Mouse (Mus musculus) heart, embryonic 16.5 days (tissue): Measurements from ENCODE around the gene Opa3. TPM values are rescaled to one million over a fixed set of nuclear protein-coding genes. Genes with fewer than 3 reads are reported as not detected.
"Not testable (repeated sequence)": the region's sequence is repeated elsewhere in the genome, so short reads cannot be mapped to it uniquely, and the experiment has no call there.

Experiments
- ATAC-seq: fragments of 200-750 bp; cut with Nextera tagmentation; replicated peaks from 2 replicates; pipeline ENCODE4 v1.8.0; 2017; ENCODE audit warnings: moderate number of reproducible peaks; ENCODE audit not compliant: insufficient read depth, low FRiP score; ENCODE audit errors: extremely low read depth
- H3K27ac ChIP-seq: fragments of 300-500 bp; sonication (generic); 2 replicates; pipeline ENCODE4 v1.5.1; 2014; ENCODE audit warnings: mild to moderate bottlenecking, low read length, control low read depth, moderate library complexity
- H3K27me3 ChIP-seq: fragments of 300-500 bp; sonication (generic); 2 replicates; pipeline ENCODE4 v1.6.1; 2014; ENCODE audit warnings: low read length, mixed read lengths; ENCODE audit not compliant: control insufficient read depth, insufficient read depth
- H3K36me3 ChIP-seq: fragments of 300-500 bp; sonication (generic); 2 replicates; pipeline ENCODE4 v1.6.1; 2014; ENCODE audit not compliant: control insufficient read depth, insufficient read depth
- H3K4me1 ChIP-seq: fragments of 300-500 bp; sonication (generic); 2 replicates; pipeline ENCODE4 v1.6.1; 2014; ENCODE audit warnings: low read length, mixed read lengths; ENCODE audit not compliant: control insufficient read depth, insufficient read depth
- H3K4me2 ChIP-seq: fragments of 300-500 bp; sonication (generic); 2 replicates; pipeline ENCODE4 v1.6.1; 2014; ENCODE audit warnings: low read depth, mild to moderate bottlenecking, control low read depth, low read length
- H3K4me3 ChIP-seq: fragments of 300-500 bp; sonication (generic); 2 replicates; pipeline ENCODE4 v1.5.1; 2014; ENCODE audit warnings: mild to moderate bottlenecking, control low read depth, low read length
- H3K9ac ChIP-seq: fragments of 300-500 bp; sonication (generic); 2 replicates; pipeline ENCODE4 v1.6.1; 2014; ENCODE audit warnings: low read length, control low read depth
- H3K9me3 ChIP-seq: fragments of 300-500 bp; sonication (generic); replicated peaks from 2 replicates; pipeline ENCODE4 v1.6.1; 2016; ENCODE audit warnings: low read length; ENCODE audit not compliant: control insufficient read depth
- WGBS: fragments of 180-500 bp; shearing (Covaris S2); extraction: QIAGEN DNeasy Blood & Tissue Kit; methylation state at CpG from one replicate; pipeline ENCODE4 v1.1.7; 2014; 5-methylcytosine and 5-hydroxymethylcytosine counted together
- polyA plus RNA-seq: library from polyadenylated mRNA; unstranded; fragments of >200 nt; fragmentation: Nextera tagmentation; extraction: Ambion mirVana; gene quantifications from 2 replicates; pipeline ENCODE4 v1.2.1, GENCODE M21; 2015

The Opa3 gene
- polyA plus RNA-seq, 1 experiment from 2014 or later, result 40.4 TPM

GRCm38 (mm10) chr7:19276253-19276652, 48.1 kb downstream of the Opa3 start:
- 53% methylated on average over 4 of the region's 4 CpGs for WGBS
- H3K4me3 ChIP-seq, result no peak overlapping the region

DNA sequence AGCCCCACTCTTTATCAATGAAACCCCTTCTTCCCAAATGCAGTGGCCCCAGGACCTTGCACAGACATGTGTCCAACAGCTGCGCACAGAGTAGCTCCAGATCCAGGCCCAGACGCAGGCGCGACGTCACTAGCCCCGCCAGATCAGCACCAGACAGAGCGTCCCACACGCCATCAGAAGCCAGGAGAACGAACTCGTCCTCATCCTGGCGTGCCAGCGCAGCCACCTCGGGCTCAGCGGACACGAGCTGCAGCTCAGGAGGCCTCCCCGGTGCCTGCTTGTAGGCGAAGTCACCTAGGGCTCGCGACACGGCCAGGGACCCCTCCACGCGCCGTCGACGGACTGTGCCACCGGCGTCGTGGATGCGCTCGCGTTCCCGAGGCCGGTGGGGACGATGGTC, 50.9 kb downstream of the Opa3 start:
- 4% methylated on average over 34 of the region's 34 CpGs for WGBS
- no peak for ATAC-seq
- H3K36me3 ChIP-seq, result no peaks in the 10 kb centered on the region
- peaks cover 50% of the 10 kb centered on the region for H3K27me3 ChIP-seq
- H3K9me3 ChIP-seq, result no peaks in the 10 kb centered on the region; the same call in 1 of the 2 replicates
- peak overlapping the region; percentile 48 for H3K4me2 ChIP-seq
- no peak overlapping the region for H3K27ac ChIP-seq
- H3K9ac ChIP-seq, result no peak overlapping the region
- H3K4me1 ChIP-seq, result peaks cover 5% of the 10 kb centered on the region; the same call in 1 of the 2 replicates
- peak overlapping the region; percentile 35 for H3K4me3 ChIP-seq

More at GRCm38 (mm10) chr7:19276253-19276652, 48.1 kb downstream of the Opa3 start:
- H3K27ac ChIP-seq, result no peak overlapping the region
- H3K9ac ChIP-seq, result no peak overlapping the region
- no peaks in the 10 kb centered on the region for H3K36me3 ChIP-seq
- peaks cover 39% of the 10 kb centered on the region for H3K27me3 ChIP-seq
- H3K4me1 ChIP-seq, result peaks cover 7% of the 10 kb centered on the region; the same call in 1 of the 2 replicates
- no peak for ATAC-seq
- H3K9me3 ChIP-seq, result no peaks in the 10 kb centered on the region; the same call in 1 of the 2 replicates
- H3K4me2 ChIP-seq, result no peak overlapping the region

- H3K27me3 ChIP-seq, result peaks cover 54% of the 10 kb centered on the region
- no peak within 1 kb of the TSS for H3K9ac ChIP-seq
- no peak for ATAC-seq
- H3K4me1 ChIP-seq, result peaks cover 5% of the 10 kb centered on the region; the same call in 1 of the 2 replicates
- H3K36me3 ChIP-seq, result no peaks in the 10 kb centered on the region
- H3K4me3 ChIP-seq, result peak within 1 kb of the TSS; percentile 35
- peak within 1 kb of the TSS; percentile 48 for H3K4me2 ChIP-seq
- H3K9me3 ChIP-seq, result no peaks in the 10 kb centered on the region; the same call in 1 of the 2 replicates
- WGBS, result 1% methylated on average over 46 of the region's 46 CpGs
- no peak within 1 kb of the TSS for H3K27ac ChIP-seq
These were observed 51.5 kb downstream of the Opa3 start, which contains the start of gene Ppm1n for GRCm38 (mm10) chr7:19279581-19280114. Gene Ppm1n, minus strand, starts transcription at chr7:19280064.

DNA sequence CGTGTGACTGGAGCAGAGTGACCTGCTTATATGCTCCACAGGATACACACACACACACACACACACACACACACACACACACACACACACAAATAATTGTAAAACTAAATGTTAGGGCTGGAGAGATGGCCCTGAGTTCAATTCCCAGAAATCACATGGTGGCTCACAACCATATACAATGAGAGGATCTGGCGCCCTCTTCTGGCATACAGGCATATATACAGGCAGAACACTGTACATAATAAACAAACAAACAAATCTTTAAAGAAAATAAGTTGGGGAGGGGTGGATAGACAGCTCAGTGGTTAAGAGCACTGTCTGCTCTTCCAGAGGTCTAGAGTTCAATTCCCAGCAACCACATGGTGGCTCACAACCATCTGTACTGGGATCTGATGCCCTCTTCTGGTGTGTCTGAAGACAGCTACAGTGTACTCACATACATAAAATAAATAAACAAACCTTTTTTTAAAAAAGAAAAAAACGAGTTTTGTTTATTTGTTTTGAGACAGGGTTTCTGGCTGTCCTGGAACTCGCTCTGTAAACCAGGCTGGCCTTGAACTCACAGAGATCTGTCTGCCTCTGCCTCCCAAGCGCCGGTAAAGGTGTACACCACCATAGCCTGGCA, 53.7 kb downstream of the Opa3 start:
- peaks cover 54% of the 10 kb centered on the region for H3K27me3 ChIP-seq
- 24% methylated on average over 6 of the region's 6 CpGs for WGBS

GRCm38 (mm10) chr7:19282385-19282784, 54.3 kb downstream of the Opa3 start, which contains the start of gene Rtn2:
Gene Rtn2, plus strand, starts transcription at chr7:19282624.
- Histone ChIP-seq H3K4me2 (peak within 1 kb of the TSS; percentile 80), H3K36me3 (no peaks in the 10 kb centered on the region), H3K9me3 (no peaks in the 10 kb centered on the region), H3K9ac (no peak within 1 kb of the TSS), H3K4me1 (peaks cover 5% of the 10 kb centered on the region; the same call in 1 of the 2 replicates), H3K27me3 (peaks cover 52% of the 10 kb centered on the region), H3K4me3 (peak within 1 kb of the TSS; percentile 55), H3K27ac (no peak within 1 kb of the TSS)
- peak; percentile 71; the same call in 1 of the 2 replicates for ATAC-seq
- under 1% methylated on average over 37 of the region's 37 CpGs for WGBS

More for the DNA sequence above, 53.7 kb downstream of the Opa3 start:
- not testable (repeated sequence) for H3K36me3 ChIP-seq, ATAC-seq, H3K4me3 ChIP-seq, H3K4me1 ChIP-seq, H3K27ac ChIP-seq, H3K9me3 ChIP-seq, H3K9ac ChIP-seq
- H3K4me2 ChIP-seq, result peak overlapping the region; percentile 80

DNA sequence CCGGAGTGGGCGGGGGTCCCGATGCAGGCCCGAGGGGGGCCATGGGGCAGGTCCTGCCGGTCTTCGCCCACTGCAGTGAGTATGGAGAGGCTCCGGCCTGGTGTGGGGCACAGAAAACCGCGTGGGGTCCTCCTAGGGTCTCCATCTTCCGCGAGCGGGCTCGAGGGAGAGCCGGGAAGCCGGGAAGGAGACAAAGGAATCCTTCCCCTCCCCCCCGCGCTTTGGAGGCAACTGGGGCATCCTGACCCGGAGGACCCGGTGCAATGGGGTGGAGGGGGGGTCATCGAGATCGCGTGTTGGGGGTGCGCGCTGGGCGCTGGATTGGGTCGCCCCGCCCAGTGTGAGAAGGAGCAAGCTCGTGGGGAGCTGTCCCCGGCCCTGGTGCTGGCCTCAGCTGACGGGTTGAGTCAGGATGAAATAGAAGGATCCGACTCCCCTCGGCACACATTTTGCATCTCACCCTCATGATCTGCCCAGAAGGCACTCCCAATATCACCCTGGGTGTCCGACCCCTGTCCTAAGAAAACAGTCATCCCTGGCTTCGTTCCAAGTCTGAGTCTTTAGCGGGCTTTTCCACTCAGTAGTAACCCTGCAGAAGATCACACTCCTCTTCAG, 54.8 kb downstream of the Opa3 start:
- WGBS, result 2% methylated on average over 35 of the region's 35 CpGs
- Histone ChIP-seq H3K36me3 (no peaks in the 10 kb centered on the region), H3K4me1 (peaks cover 5% of the 10 kb centered on the region; the same call in 1 of the 2 replicates), H3K9ac (no peak overlapping the region), H3K27me3 (peaks cover 48% of the 10 kb centered on the region), H3K27ac (no peak overlapping the region), H3K9me3 (no peaks in the 10 kb centered on the region), H3K4me3 (peak overlapping the region; percentile 55), H3K4me2 (peak overlapping the region; percentile 80)
- ATAC-seq, result peak; percentile 66

DNA sequence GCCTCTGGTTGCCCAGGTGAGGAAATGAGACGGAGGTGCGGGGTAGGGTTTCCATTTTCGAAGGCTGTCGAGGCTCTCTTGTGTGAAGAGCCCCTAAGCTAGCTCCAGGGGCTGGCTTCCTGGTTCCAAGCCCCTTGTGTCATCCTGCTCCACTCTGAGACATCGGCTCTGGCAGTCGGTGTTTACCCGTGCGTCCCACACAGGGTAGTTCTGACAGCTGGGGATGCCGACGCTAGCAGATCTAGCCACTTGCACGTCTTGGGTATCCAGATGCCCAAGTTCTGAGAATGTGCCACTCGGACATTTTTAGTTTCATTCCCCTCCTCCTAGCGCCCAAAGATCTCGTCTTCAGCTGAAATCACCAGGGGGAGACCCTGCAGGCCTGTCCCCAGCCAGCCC, 55.3 kb downstream of the Opa3 start:
- Histone ChIP-seq H3K9me3 (no peaks in the 10 kb centered on the region), H3K27ac (no peak overlapping the region), H3K36me3 (no peaks in the 10 kb centered on the region), H3K27me3 (peaks cover 43% of the 10 kb centered on the region), H3K4me2 (no peak overlapping the region), H3K4me3 (no peak overlapping the region), H3K4me1 (peaks cover 5% of the 10 kb centered on the region; the same call in 1 of the 2 replicates), H3K9ac (no peak overlapping the region)
- WGBS, result 26% methylated on average over 14 of the region's 14 CpGs
- ATAC-seq, result no peak

- 22% methylated on average over 4 of the region's 4 CpGs for WGBS
- H3K36me3 ChIP-seq, result no peaks in the 10 kb centered on the region
- peaks cover 29% of the 10 kb centered on the region for H3K27me3 ChIP-seq
- H3K9me3 ChIP-seq, result no peaks in the 10 kb centered on the region
- no peak for ATAC-seq
- no peaks in the 10 kb centered on the region; the same call in 1 of the 2 replicates for H3K4me1 ChIP-seq
- no peak overlapping the region for H3K9ac ChIP-seq
- H3K4me3 ChIP-seq, result no peak overlapping the region
- H3K4me2 ChIP-seq, result no peak overlapping the region
- H3K27ac ChIP-seq, result no peak overlapping the region
These were observed 56.6 kb downstream of the Opa3 start for GRCm38 (mm10) chr7:19284763-19285162.
